Mouse (Mus musculus) hindbrain, embryonic 16.5 days (tissue): ENCODE measurements at regions not wholly inside any gene's neighbourhood (a gene's known extent, or its start where the extent isn't known, plus 50 kb on each side); places are given as distances from the start of the nearest gene placed in this dataset.

Experiments used
- ATAC-seq: fragments of 200-750 bp; cut with Nextera tagmentation; 2 replicates; pipeline ENCODE4 v1.8.0; 2017; ENCODE audit warnings: moderate TSS enrichment, moderate library complexity
- H3K27ac ChIP-seq: fragments of 300-500 bp; sonication (generic); 2 replicates; pipeline ENCODE4 v1.5.1; 2014; ENCODE audit warnings: low read depth, mild to moderate bottlenecking, control low read depth, low read length, moderate library complexity
- H3K27me3 ChIP-seq: fragments of 300-500 bp; sonication (generic); replicated peaks from 2 replicates; pipeline ENCODE4 v1.6.1; 2014; ENCODE audit warnings: low read length; ENCODE audit not compliant: control insufficient read depth, insufficient read depth
- H3K36me3 ChIP-seq: fragments of 300-500 bp; sonication (generic); 2 replicates; pipeline ENCODE4 v1.6.1; 2014; ENCODE audit warnings: mild to moderate bottlenecking, low read length, moderate library complexity, mixed read lengths; ENCODE audit not compliant: control insufficient read depth, insufficient read depth
- H3K4me1 ChIP-seq: fragments of 300-500 bp; sonication (generic); 2 replicates; pipeline ENCODE4 v1.6.1; 2014; ENCODE audit warnings: low read depth, low read length; ENCODE audit not compliant: control insufficient read depth, insufficient read depth
- H3K4me2 ChIP-seq: fragments of 300-500 bp; sonication (generic); 2 replicates; pipeline ENCODE4 v1.6.1; 2014; ENCODE audit warnings: mild to moderate bottlenecking, low read length, control low read depth, moderate library complexity
- H3K4me3 ChIP-seq: fragments of 300-500 bp; sonication (generic); 2 replicates; pipeline ENCODE4 v1.5.1; 2014; ENCODE audit warnings: mild to moderate bottlenecking, low read length, control low read depth, moderate library complexity
- H3K9ac ChIP-seq: fragments of 300-500 bp; sonication (generic); 2 replicates; pipeline ENCODE4 v1.6.1; 2014; ENCODE audit warnings: low read depth, mild to moderate bottlenecking, control low read depth, low read length, moderate library complexity
- H3K9me3 ChIP-seq: fragments of 300-500 bp; sonication (generic); 2 replicates; pipeline ENCODE4 v1.6.1; 2014; ENCODE audit warnings: mild to moderate bottlenecking, low read length, moderate library complexity; ENCODE audit not compliant: control insufficient read depth
- WGBS: fragments of 180-500 bp; shearing (Covaris S2); extraction: QIAGEN DNeasy Blood & Tissue Kit; methylation state at CpG from one replicate; pipeline ENCODE4 v1.1.7; 2014; 5-methylcytosine and 5-hydroxymethylcytosine counted together

DNA sequence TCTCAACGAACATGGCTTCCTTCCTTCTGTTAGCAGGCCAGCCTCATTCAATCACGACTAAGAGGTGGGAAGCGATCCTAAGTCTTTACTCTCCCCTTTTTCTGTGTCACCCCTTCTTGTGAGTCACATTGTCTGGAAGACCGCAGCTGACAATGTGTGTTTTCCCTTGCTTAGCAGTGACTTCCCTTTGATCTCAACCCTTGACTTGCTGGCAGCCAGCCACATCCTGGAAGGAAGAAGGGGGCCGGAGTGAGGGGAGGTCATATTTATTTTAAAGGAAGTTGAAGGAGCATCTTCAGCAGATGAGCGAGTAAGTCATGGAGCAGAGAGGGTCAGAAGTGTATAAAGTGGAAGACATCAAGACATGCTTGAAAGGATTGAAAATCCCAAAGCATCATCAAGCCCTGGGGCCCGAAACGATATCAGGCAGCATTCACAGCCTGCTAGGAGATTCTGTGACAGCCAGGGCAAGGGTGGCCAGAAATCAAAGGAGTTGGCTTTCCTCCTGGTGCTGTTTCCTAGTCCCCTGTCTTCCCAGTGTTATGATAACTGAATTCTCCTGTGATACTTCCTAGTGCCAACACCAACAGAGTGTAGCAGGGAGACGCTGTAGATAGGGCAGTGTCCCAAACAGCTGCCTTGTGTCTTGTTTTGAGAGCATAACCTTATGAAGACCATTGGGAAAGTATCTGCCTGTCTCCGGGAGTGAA, 245.9 kb downstream of the Ankrd16 start:
- no peak overlapping the region for H3K27ac ChIP-seq
- H3K36me3 ChIP-seq, result no peaks in the 10 kb centered on the region
- no peaks in the 10 kb centered on the region for H3K9me3 ChIP-seq
- H3K27me3 ChIP-seq, result no peaks in the 10 kb centered on the region
- no peak overlapping the region for H3K9ac ChIP-seq
- no peak overlapping the region for H3K4me2 ChIP-seq
- H3K4me1 ChIP-seq, result no peaks in the 10 kb centered on the region
- no peak; the same call in 1 of the 2 replicates for ATAC-seq
- H3K4me3 ChIP-seq, result no peak overlapping the region
- 56% methylated on average over 10 of the region's 10 CpGs for WGBS

DNA sequence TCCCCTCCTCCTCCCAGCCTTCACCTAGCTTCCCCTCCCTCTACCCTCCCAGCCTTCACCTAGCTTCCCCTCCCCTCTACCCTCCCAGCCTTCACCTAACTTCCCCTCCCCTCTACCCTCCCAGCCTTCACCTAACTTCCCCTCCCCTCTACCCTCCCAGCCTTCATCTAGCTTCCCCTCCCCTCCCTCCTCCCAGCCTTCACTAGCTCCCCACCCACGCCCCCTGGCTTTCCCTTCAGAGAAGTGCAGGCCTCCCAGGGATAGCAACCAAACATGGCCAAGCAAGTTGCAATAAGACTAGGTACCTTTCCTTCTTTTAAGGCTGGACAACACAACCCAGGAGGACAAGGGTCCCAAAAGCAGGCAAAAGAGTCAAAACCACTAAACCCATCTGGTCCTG, 248.5 kb downstream of the Ankrd16 start:
- Histone ChIP-seq H3K4me2 (no peak overlapping the region), H3K4me1 (no peaks in the 10 kb centered on the region), H3K9me3 (no peaks in the 10 kb centered on the region), H3K9ac (no peak overlapping the region), H3K4me3 (no peak overlapping the region), H3K36me3 (no peaks in the 10 kb centered on the region), H3K27me3 (no peaks in the 10 kb centered on the region), H3K27ac (no peak overlapping the region)
- WGBS, result 57% methylated on average over 1 of the region's 1 CpGs
- ATAC-seq, result no peak

DNA sequence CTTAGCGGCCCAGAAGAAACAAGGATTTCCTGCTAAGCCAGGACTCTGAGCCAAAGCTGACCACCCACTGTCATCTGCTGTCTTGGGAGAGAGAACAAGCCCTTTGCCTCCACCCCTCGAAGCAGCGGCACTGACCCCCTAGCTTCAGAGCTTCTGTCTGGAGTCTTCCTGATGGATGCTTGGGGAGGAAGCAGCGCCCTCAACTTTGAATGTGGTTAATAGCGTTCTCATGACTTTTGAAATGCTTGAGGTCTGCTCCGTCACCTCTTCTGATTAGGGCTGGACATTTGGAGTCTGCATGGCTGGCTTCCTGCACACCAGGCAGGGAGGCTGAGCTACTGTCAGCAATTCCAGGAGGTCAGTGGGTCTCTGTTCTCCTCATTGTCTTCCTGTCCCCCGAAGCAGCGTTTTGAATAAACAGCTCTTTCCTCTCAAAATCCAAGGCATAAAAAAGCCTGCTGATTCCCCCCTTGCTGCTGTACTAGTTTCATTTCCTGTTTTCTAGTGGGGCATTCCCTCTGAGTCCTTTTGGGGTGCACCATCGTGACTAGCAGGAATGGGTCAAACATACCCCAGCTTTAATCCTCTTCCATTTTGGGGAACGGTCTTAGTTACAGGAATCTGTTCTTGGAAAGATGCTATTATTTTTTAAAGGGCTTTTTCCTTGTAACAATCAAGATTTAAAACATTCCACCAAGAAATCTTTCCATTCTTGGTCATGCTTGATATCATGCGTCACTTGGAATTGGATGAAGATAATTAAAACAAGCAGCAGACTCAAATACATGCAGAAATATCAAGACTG, 256.0 kb downstream of the Ankrd16 start:
- Histone ChIP-seq H3K4me1 (no peaks in the 10 kb centered on the region), H3K27me3 (no peaks in the 10 kb centered on the region), H3K4me2 (no peak overlapping the region), H3K36me3 (no peaks in the 10 kb centered on the region), H3K9ac (no peak overlapping the region), H3K4me3 (no peak overlapping the region), H3K27ac (no peak overlapping the region), H3K9me3 (no peaks in the 10 kb centered on the region)
- ATAC-seq, result 0 out of 2 replicates have a peak, but pooled peaks have one; percentile 27
- WGBS, result 69% methylated on average over 11 of the region's 11 CpGs

DNA sequence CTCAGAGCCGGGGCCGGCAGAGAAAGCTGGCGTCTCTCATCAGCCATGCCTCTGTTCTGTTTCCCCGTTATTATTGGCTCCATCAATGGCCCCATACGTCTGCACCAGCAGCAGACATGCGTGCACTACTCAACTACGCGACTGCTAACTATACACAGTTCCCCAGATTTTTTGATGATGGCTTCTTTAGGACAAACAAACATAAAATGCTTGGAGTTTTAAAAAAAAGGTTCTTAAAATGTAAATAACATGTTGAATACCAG, 256.6 kb downstream of the Ankrd16 start:
- H3K9me3 ChIP-seq, result no peaks in the 10 kb centered on the region
- no peaks in the 10 kb centered on the region for H3K36me3 ChIP-seq
- no peak overlapping the region for H3K27ac ChIP-seq
- 75% methylated on average over 8 of the region's 8 CpGs for WGBS
- no peak for ATAC-seq
- H3K4me3 ChIP-seq, result no peak overlapping the region
- no peaks in the 10 kb centered on the region for H3K27me3 ChIP-seq
- no peak overlapping the region for H3K4me2 ChIP-seq
- H3K4me1 ChIP-seq, result no peaks in the 10 kb centered on the region
- no peak overlapping the region for H3K9ac ChIP-seq

DNA sequence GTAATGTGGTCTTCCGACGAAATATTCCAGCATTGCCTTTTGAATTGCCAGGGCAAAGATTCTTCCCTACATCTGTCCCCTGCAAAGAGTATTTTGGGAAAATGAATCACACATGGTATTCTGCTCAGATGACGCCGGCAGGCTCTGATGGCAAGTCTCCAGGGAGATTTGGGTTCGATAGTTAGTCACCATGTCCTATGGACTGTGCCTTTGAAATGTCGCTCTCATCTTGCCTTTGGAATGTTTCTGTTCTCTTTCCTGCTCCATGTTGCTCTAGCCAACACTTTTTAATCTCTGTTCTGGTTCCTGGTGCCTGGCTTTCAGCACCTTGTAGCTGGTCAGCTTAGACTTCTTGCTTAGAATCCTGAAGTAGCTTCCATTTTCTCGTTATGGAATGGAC, 252.3 kb downstream of the Itga8 start:
- Histone ChIP-seq H3K27ac (no peak overlapping the region), H3K9ac (no peak overlapping the region), H3K4me1 (no peaks in the 10 kb centered on the region), H3K4me3 (no peak overlapping the region), H3K9me3 (no peaks in the 10 kb centered on the region), H3K27me3 (no peaks in the 10 kb centered on the region), H3K4me2 (no peak overlapping the region), H3K36me3 (no peaks in the 10 kb centered on the region)
- ATAC-seq, result no peak
- 76% methylated on average over 7 of the region's 7 CpGs for WGBS

DNA sequence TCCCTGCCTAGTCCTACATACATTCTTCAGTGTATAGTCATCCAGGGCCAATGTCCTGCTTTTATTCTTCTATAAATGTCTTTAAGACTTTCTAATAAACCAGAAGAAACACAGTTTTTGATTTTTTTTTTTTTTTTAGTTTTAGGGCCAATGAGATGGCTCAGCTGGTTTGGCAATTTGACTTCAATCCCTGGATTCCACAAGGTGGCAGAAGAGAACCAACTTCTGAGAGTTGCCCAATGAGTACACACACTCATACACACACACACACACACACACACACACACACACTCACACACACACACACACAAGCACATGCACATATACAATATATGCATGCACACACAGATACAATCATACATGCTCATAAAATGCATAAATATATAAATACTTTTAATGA, 251.8 kb downstream of the Itga8 start:
- no peaks in the 10 kb centered on the region for H3K36me3 ChIP-seq
- ATAC-seq, result no peak
- no peak overlapping the region for H3K27ac ChIP-seq
- no peak overlapping the region for H3K4me2 ChIP-seq
- H3K27me3 ChIP-seq, result no peaks in the 10 kb centered on the region
- H3K4me1 ChIP-seq, result no peaks in the 10 kb centered on the region
- H3K9me3 ChIP-seq, result no peaks in the 10 kb centered on the region
- no peak overlapping the region for H3K9ac ChIP-seq
- no peak overlapping the region for H3K4me3 ChIP-seq

DNA sequence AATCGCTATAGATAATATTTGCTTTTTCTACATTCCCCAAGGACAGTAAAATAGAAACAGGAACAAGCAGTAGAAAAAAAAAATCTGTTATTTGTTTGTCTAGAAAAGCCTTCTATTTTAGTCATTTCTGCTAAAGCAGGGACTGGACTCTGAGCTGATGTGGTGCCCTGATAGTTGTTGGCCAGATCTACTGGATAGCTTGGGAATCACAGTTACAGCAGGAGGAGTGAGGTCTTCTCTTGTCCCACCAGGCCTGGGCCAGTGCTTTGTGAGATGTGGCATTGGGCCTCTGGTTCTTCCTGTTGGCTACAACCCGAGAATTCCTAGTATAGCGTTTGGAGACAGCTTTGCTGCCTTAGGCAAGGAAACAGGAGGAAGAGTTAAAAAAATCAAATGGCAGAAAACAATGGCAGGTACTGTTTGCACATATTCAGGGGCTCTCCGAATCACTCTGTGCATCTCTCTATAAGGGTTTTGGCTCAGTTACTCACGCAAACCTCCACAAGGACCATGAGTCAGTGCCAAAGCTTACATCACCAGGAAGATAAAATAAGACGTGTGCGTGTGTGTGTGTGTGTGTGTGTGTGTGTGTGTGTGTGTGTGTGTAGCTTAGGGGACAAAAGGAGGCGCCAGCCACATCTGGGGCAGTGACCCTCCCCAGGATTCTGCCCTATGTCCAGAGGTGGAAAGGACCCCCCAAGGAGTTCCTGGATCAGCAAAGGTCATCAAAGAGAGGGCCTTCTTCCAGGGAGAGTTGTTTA, 248.1 kb downstream of the Itga8 start:
- Histone ChIP-seq H3K27me3 (no peaks in the 10 kb centered on the region), H3K4me2 (no peak overlapping the region), H3K4me3 (no peak overlapping the region), H3K27ac (no peak overlapping the region), H3K9ac (no peak overlapping the region), H3K4me1 (no peaks in the 10 kb centered on the region), H3K9me3 (no peaks in the 10 kb centered on the region), H3K36me3 (no peaks in the 10 kb centered on the region)
- no peak for ATAC-seq
- 57% methylated on average over 8 of the region's 8 CpGs for WGBS

DNA sequence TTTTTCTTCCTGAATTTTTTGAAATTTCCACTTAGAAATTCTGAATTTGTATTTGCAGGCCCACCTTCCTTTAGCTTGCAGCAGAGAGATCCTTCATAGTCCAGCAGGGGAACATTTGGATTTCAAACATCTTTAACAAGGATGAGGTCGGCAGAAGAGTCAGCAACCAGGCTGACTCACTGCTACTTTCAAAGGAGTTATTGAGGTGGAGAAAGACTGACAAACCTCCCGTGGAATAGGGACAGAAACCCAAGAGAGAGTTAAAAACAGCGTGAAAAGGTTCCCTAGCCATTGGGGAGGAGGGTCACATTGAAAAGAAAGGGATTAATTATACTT, 247.6 kb downstream of the Itga8 start:
- Histone ChIP-seq H3K4me3 (no peak overlapping the region), H3K27ac (no peak overlapping the region), H3K4me2 (no peak overlapping the region), H3K27me3 (no peaks in the 10 kb centered on the region), H3K4me1 (no peaks in the 10 kb centered on the region), H3K36me3 (no peaks in the 10 kb centered on the region), H3K9ac (no peak overlapping the region), H3K9me3 (no peaks in the 10 kb centered on the region)
- ATAC-seq, result no peak
- WGBS, result 17% methylated on average over 3 of the region's 3 CpGs
